Mouse (Mus musculus) testis, adult 2 months (tissue): ENCODE data around the gene Kyat3.

Experiments used
- CTCF ChIP-seq: fragments of 200-500 bp; IDR thresholded peaks from 2 replicates; pipeline ENCODE4 v1.5.1; 2012; ENCODE audit warnings: low read depth, mild to moderate bottlenecking, inconsistent platforms, low read length, moderate library complexity; ENCODE audit not compliant: control insufficient read depth, insufficient read depth, insufficient replicate concordance
- POLR2A ChIP-seq: fragments of 200-500 bp; IDR thresholded peaks from 2 replicates; pipeline ENCODE4 v1.6.1; 2012; ENCODE audit warnings: low read depth, mild to moderate bottlenecking, inconsistent platforms, low read length, moderate library complexity; ENCODE audit not compliant: control insufficient read depth

DNA sequence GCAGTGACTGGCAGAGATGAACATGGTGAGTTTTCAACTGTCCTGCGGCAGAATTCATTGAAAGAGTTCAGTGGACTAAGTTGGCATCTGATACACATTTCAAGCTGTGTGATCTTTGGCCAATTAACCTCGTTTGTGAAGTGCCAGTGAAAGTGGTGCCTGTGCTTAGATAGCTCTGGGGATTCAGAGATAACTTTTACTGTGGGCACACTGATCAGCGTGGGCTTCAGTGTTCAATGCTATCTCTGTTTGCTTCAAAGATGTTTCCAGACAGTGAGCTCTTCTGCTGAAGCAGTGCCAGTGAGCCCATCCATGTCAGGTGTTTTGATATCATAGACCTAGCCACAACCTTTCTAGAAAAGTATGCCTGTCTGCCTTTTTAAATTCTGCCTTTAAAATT lies 76.4 kb downstream of the Kyat3 start:
- no peak for TF ChIP-seq POLR2A
- no peak for TF ChIP-seq CTCF
